ENCODE assay signal across 8 mouse cellular contexts in the genomic region with DNA sequence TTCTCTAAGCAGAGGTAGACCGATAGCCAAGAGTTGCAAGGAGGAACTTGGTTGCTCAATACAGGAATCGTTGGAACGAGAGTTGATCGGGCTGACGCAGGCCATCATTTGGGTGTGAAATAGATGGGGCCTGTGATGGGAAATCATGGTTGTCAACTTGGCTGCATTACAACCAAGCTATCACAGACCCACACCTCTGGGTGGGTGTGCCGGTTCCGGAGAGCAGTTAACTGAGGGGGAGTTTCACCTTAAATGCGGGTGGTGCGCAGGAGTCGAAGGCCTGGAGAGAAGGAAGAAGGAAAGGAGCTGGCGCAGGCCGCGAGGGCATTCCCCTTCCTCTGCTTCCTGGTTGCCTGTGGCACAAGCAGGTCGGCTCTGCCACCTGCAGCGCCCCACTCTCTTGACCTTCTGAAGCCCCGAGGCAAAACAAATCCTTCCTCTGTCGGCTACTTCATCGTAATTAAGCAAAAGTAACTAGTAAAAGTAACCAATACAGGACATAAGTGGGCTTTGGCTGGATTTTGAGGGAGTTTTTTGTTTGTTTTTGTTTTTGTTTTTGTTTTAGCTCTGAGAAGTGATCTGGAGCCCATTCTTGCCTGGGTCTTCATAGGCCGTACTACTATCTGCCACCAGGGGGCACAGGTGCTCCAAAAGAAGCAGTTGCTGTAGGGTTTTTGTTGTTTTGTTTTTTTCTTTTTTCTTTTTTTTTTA. TPM values are rescaled to one million over a fixed set of nuclear protein-coding genes. Genes with fewer than 3 reads are reported as not detected.
DNase-seq lines count a peak whose midpoint lies in the region; ATAC-seq and TF ChIP-seq lines count a peak whose summit lies in the region.

No protein-coding gene starts in this region.

- peak overlapping the region; percentile 13; the same call in 1 of the 2 replicates for H3K4me3 ChIP-seq in intestine, postnatal 0 days (ENCODE audit: low read depth, low read length)
- peak overlapping the region; percentile 27 for H3K4me3 ChIP-seq in limb, embryonic 13.5 days
- H3K4me3 ChIP-seq in midbrain, embryonic 13.5 days (replicated peaks) = no peak overlapping the region
- no peak overlapping the region for H3K4me3 ChIP-seq in spleen, adult 2 months (ENCODE audit: extremely low read depth, insufficient read depth, insufficient read length)

- no peaks in the 10 kb centered on the region for H3K27me3 ChIP-seq in intestine, postnatal 0 days (replicated peaks; ENCODE audit: control insufficient read depth, insufficient read depth, low read length)
- no peaks in the 10 kb centered on the region for H3K27me3 ChIP-seq in limb, embryonic 13.5 days
- no peaks in the 10 kb centered on the region for H3K27me3 ChIP-seq in midbrain, embryonic 13.5 days
- H3K27me3 ChIP-seq in spleen, adult 2 months (ENCODE audit: control insufficient read depth, insufficient read depth, low read length) = no peaks in the 10 kb centered on the region

- H3K9ac ChIP-seq in intestine, postnatal 0 days (ENCODE audit: low read depth, low read length) = no peak overlapping the region
- H3K9ac ChIP-seq in limb, embryonic 13.5 days = peak overlapping the region; percentile 43; the same call in 1 of the 2 replicates
- H3K9ac ChIP-seq in midbrain, embryonic 13.5 days (replicated peaks) = 0 out of 2 replicates have a peak overlapping the region, but pooled peaks have one; percentile 19

- no peaks in the 10 kb centered on the region for H3K9me3 ChIP-seq in intestine, postnatal 0 days (ENCODE audit: control insufficient read depth)
- H3K9me3 ChIP-seq in limb, embryonic 13.5 days = no peaks in the 10 kb centered on the region
- no peaks in the 10 kb centered on the region for H3K9me3 ChIP-seq in midbrain, embryonic 13.5 days

- no peaks in the 10 kb centered on the region for H3K36me3 ChIP-seq in intestine, postnatal 0 days (ENCODE audit: control insufficient read depth, insufficient read depth)
- H3K36me3 ChIP-seq in limb, embryonic 13.5 days = no peaks in the 10 kb centered on the region
- H3K36me3 ChIP-seq in midbrain, embryonic 13.5 days = no peaks in the 10 kb centered on the region
- H3K36me3 ChIP-seq in spleen, adult 2 months (ENCODE audit: control insufficient read depth, insufficient read depth, low read length) = no peaks in the 10 kb centered on the region

- H3K27ac ChIP-seq in intestine, postnatal 0 days (ENCODE audit: low read depth, low read length) = no peak overlapping the region
- H3K27ac ChIP-seq in limb, embryonic 13.5 days = no peak overlapping the region
- H3K27ac ChIP-seq in midbrain, embryonic 13.5 days = no peak overlapping the region
- H3K27ac ChIP-seq in spleen, adult 2 months (ENCODE audit: insufficient read depth, low read length) = peak overlapping the region; percentile 15; the same call in 1 of the 2 replicates

- peak; percentile 86 for DNase-seq in 3T3-L1 (ENCODE audit: low read depth, low spot score)
- DNase-seq in adrenal gland, adult (ENCODE audit: inconsistent age in 2 of 2, low spot score in 1 of 2) = peak; percentile 59 to 91
- peak; percentile 79 for DNase-seq in embryo, embryonic 10.5 days (ENCODE audit: low spot score)
- DNase-seq in gastrocnemius, postnatal 4 days (ENCODE audit: low spot score in 2 of 2) = peak; percentile 45 to 73
- peak; percentile 59 to 69 for DNase-seq in spleen, adult 2 months (ENCODE audit: low read depth in 1 of 2, low spot score in 2 of 2)

- ATAC-seq in intestine, postnatal 0 days = peak; percentile 32
- ATAC-seq in limb, embryonic 13.5 days (ENCODE audit: low FRiP score, low read depth) = no peak
- no peak for ATAC-seq in midbrain, embryonic 13.5 days

- TF ChIP-seq POLR2A in spleen, adult 2 months (IDR thresholded peaks at IDR 0.05; ENCODE audit: low read depth, low read length) = no peak

- peak; percentile 84 for TF ChIP-seq CTCF in intestine, postnatal 0 days (IDR thresholded peaks at IDR 0.05; ENCODE audit: low read depth)
- TF ChIP-seq CTCF in spleen, adult 2 months (IDR thresholded peaks at IDR 0.05; ENCODE audit: extremely low read depth, insufficient read depth, insufficient read length, insufficient replicate concordance) = peak; percentile 64; the same call in 1 of the 2 replicates

- H3K4me2 ChIP-seq in intestine, postnatal 0 days (replicated peaks; ENCODE audit: low read depth) = peak overlapping the region; percentile 58
- peak overlapping the region; percentile 52 for H3K4me2 ChIP-seq in limb, embryonic 13.5 days (replicated peaks)
- H3K4me2 ChIP-seq in midbrain, embryonic 13.5 days (replicated peaks) = peak overlapping the region; percentile 40

- no peaks in the 10 kb centered on the region; the same call in 1 of the 2 replicates for H3K4me1 ChIP-seq in intestine, postnatal 0 days (replicated peaks; ENCODE audit: control insufficient read depth, insufficient read depth, low read length)
- no peaks in the 10 kb centered on the region for H3K4me1 ChIP-seq in limb, embryonic 13.5 days
- H3K4me1 ChIP-seq in midbrain, embryonic 13.5 days (replicated peaks) = no peaks in the 10 kb centered on the region
- H3K4me1 ChIP-seq in spleen, adult 2 months (ENCODE audit: control insufficient read depth, insufficient read depth, insufficient read length) = peaks cover 8% of the 10 kb centered on the region

- WGBS in intestine, postnatal 0 days = 28% methylated on average over 19 of the region's 19 CpGs
- 40% methylated on average over 19 of the region's 19 CpGs for WGBS in limb, embryonic 13.5 days
- 43% methylated on average over 19 of the region's 19 CpGs for WGBS in midbrain, embryonic 13.5 days
- WGBS in spleen, adult 2 months = 27% methylated on average over 19 of the region's 19 CpGs

RNA-seq across cellular contexts. Expression of a gene that starts 31.7 kb away (rescaled TPM):
- not detected for total RNA-seq in gastrocnemius, postnatal 4 days (2021)
- polyA plus RNA-seq in intestine, postnatal 0 days (2015; fragmentation: Nextera tagmentation; extraction: Ambion mirVana) = 3.1 and 4.0 TPM in 2 replicates
- 0.18 and 0.19 TPM in 2 replicates for polyA plus RNA-seq in limb, embryonic 13.5 days (2015; fragmentation: Nextera tagmentation; extraction: Ambion mirVana)
- polyA plus RNA-seq in midbrain, embryonic 13.5 days (2015; fragmentation: Nextera tagmentation; extraction: Ambion mirVana) = 0.43 and 0.58 TPM in 2 replicates
- polyA plus RNA-seq in spleen, adult 2 months (2012; rRNA removed) = 0.14 TPM in 2 replicates

Comparison
In these comparisons a context has a peak if more than half of its experiments do, and no peak if none do; other contexts are left out.
1. H3K4me3 ChIP-seq: peak in intestine, postnatal 0 days (single experiment) and limb, embryonic 13.5 days (single experiment); none in midbrain, embryonic 13.5 days (single experiment) and spleen, adult 2 months (single experiment).
2. Peak in every context shown above with its lines, with median percentiles within 50 percentile points of each other: DNase-seq and H3K4me2 ChIP-seq.